Mouse (Mus musculus) T-helper 17 cell (primary cell): ENCODE data around the gene Pla2g4f.

ENCODE experiments used
- in situ Hi-C, 2 experiments: fragments of 300-600 bp; cut with MboI, MseI; formaldehyde crosslinking; loops; 1 replicate in 1 of 2; 2 replicates in 1 of 2; pipeline ENCODE4 v1.15.1; 2025; ENCODE audit warnings: high pct_unique_total_duplicates in 2 of 2

Gene Pla2g4f

GRCm38 (mm10) chr2:120313976-120314375, at the start of gene Pla2g4f:
Gene Pla2g4f (minus strand): TSS chr2:120314165.
- in situ Hi-C loops: no loop called here

- in situ Hi-C loops: no loop called here
Measured at GRCm38 (mm10) chr2:120360425-120360824, 46.5 kb upstream of the Pla2g4f start.

- in situ Hi-C loops: no loop called here
Measured at GRCm38 (mm10) chr2:120352682-120353646, 39.0 kb upstream of the Pla2g4f start, which contains the start of gene Vps39. Gene Vps39 (minus strand): TSS chr2:120353137.

- in situ Hi-C loops: no loop called here
Measured at GRCm38 (mm10) chr2:120351321-120351720, 37.4 kb upstream of the Pla2g4f start.

- in situ Hi-C loops: no loop called here
Measured at GRCm38 (mm10) chr2:120348120-120348519, 34.2 kb upstream of the Pla2g4f start.

GRCm38 (mm10) chr2:120341741-120342140, 27.8 kb upstream of the Pla2g4f start:
- in situ Hi-C loops: no loop called here

- in situ Hi-C loops: no loop called here
Measured at GRCm38 (mm10) chr2:120337886-120338285, 23.9 kb upstream of the Pla2g4f start.

- in situ Hi-C loops: no loop called here
Measured at GRCm38 (mm10) chr2:120331575-120331974, 17.6 kb upstream of the Pla2g4f start.

GRCm38 (mm10) chr2:120315077-120315476, 1.1 kb upstream of the Pla2g4f start:
- in situ Hi-C loops: no loop called here

- in situ Hi-C loops: no loop called here
Measured at GRCm38 (mm10) chr2:120314487-120314886, 522 bp upstream of the Pla2g4f start.

- in situ Hi-C loops: no loop called here
Measured at GRCm38 (mm10) chr2:120312276-120312825, 1.6 kb downstream of the Pla2g4f start.

- in situ Hi-C loops: no loop called here
Measured at GRCm38 (mm10) chr2:120304113-120304512, 9.9 kb downstream of the Pla2g4f start.

- in situ Hi-C loops: no loop called here
Measured at GRCm38 (mm10) chr2:120301076-120301475, 12.9 kb downstream of the Pla2g4f start.

GRCm38 (mm10) chr2:120299866-120300265, 14.1 kb downstream of the Pla2g4f start:
- in situ Hi-C loops: loop anchor here in 1 of 2 experiments (10.0 kb wide), 1 partner anchor 1615 kb away; no protein-coding TSS in a partner anchor

GRCm38 (mm10) chr2:120296160-120296559, 17.8 kb downstream of the Pla2g4f start:
- in situ Hi-C loops: loop anchor here in 1 of 2 experiments (10.0 kb wide), 1 partner anchor 1611 kb away; no protein-coding TSS in a partner anchor

- in situ Hi-C loops: loop anchor here in 1 of 2 experiments (10.0 kb wide), 1 partner anchor 1607 kb away; no protein-coding TSS in a partner anchor
Measured at GRCm38 (mm10) chr2:120291471-120292078, 22.4 kb downstream of the Pla2g4f start.

GRCm38 (mm10) chr2:120288995-120289394, 25.0 kb downstream of the Pla2g4f start, which contains the start of gene Pla2g4d:
Gene Pla2g4d (minus strand): TSS chr2:120289197.
- in situ Hi-C loops: loop anchor here (5.0 to 10.0 kb wide), 3 partner anchors 87 to 104 kb away; no protein-coding TSS in a partner anchor

GRCm38 (mm10) chr2:120288401-120288800, 25.6 kb downstream of the Pla2g4f start:
- in situ Hi-C loops: loop anchor here (5.0 to 10.0 kb wide), 3 partner anchors 86 to 104 kb away; no protein-coding TSS in a partner anchor

GRCm38 (mm10) chr2:120285639-120286038, 28.3 kb downstream of the Pla2g4f start:
- in situ Hi-C loops: loop anchor here (5.0 to 10.0 kb wide), 3 partner anchors 83 to 101 kb away; no protein-coding TSS in a partner anchor

- in situ Hi-C loops: loop anchor here (5.0 to 10.0 kb wide), 3 partner anchors 82 to 100 kb away; no protein-coding TSS in a partner anchor
Measured at GRCm38 (mm10) chr2:120284705-120285104, 29.3 kb downstream of the Pla2g4f start.

GRCm38 (mm10) chr2:120284094-120284493, 29.9 kb downstream of the Pla2g4f start:
- in situ Hi-C loops: loop anchor here in 1 of 2 experiments (10.0 kb wide), 1 partner anchor 99 kb away; no protein-coding TSS in a partner anchor
